Mouse (Mus musculus) testis, adult 2 months (tissue): ENCODE measurements around the gene Slc1a3.

Experiments
- CTCF ChIP-seq: fragments of 200-500 bp; IDR thresholded peaks from 2 replicates; pipeline ENCODE4 v1.5.1; 2012; ENCODE audit warnings: low read depth, mild to moderate bottlenecking, inconsistent platforms, low read length, moderate library complexity; ENCODE audit not compliant: control insufficient read depth, insufficient read depth, insufficient replicate concordance
- POLR2A ChIP-seq: fragments of 200-500 bp; IDR thresholded peaks from 2 replicates; pipeline ENCODE4 v1.6.1; 2012; ENCODE audit warnings: low read depth, mild to moderate bottlenecking, inconsistent platforms, low read length, moderate library complexity; ENCODE audit not compliant: control insufficient read depth

GRCm38 (mm10) chr15:8601312-8602146, 109.0 kb downstream of the Slc1a3 start:
- TF ChIP-seq CTCF (no peak), POLR2A (no peak)
